Mouse (Mus musculus) forebrain, embryonic 10.5 days (tissue): ENCODE results near the gene C2cd4a. TPM values are rescaled to one million over a fixed set of nuclear protein-coding genes. Genes with fewer than 3 reads are reported as not detected.

Source experiments
- DNase-seq: peaks from one replicate; pipeline ENCODE4 v3.0.0-alpha.2; 2017; ENCODE audit warnings: low spot score; ENCODE audit errors: extremely low spot score
- H3K27ac ChIP-seq: fragments of 300-500 bp; sonication (generic); 2 replicates; pipeline ENCODE4 v1.5.1; 2016; ENCODE audit warnings: mild to moderate bottlenecking
- H3K27me3 ChIP-seq: fragments of 300-500 bp; sonication (generic); 2 replicates; pipeline ENCODE4 v1.6.1; 2016; ENCODE audit warnings: mild to moderate bottlenecking; ENCODE audit not compliant: poor library complexity, severe bottlenecking
- H3K36me3 ChIP-seq: fragments of 300-500 bp; sonication (generic); replicated peaks from 2 replicates; pipeline ENCODE4 v1.6.1; 2016; ENCODE audit warnings: mild to moderate bottlenecking, moderate library complexity
- H3K4me1 ChIP-seq: fragments of 300-500 bp; sonication (generic); 2 replicates; pipeline ENCODE4 v1.6.1; 2016
- H3K4me3 ChIP-seq: fragments of 300-500 bp; sonication (generic); 2 replicates; pipeline ENCODE4 v1.5.1; 2016; ENCODE audit warnings: mild to moderate bottlenecking, moderate library complexity
- H3K9me3 ChIP-seq: fragments of 300-500 bp; sonication (generic); 2 replicates; pipeline ENCODE4 v1.6.1; 2016; ENCODE audit warnings: mild to moderate bottlenecking, moderate library complexity
- WGBS: fragments of 180-500 bp; shearing (Covaris S2); methylation state at CpG from one replicate; pipeline ENCODE4 v1.1.7; 2016; 5-methylcytosine and 5-hydroxymethylcytosine counted together
- polyA plus RNA-seq: library from polyadenylated mRNA; unstranded; fragments of >200 nt; fragmentation: Nextera tagmentation; extraction: Ambion mirVana; gene quantifications from 2 replicates; pipeline ENCODE4 v1.2.1, GENCODE M21; 2016

The C2cd4a gene
- polyA plus RNA-seq, 1 experiment from 2014 or later = not detected

DNA sequence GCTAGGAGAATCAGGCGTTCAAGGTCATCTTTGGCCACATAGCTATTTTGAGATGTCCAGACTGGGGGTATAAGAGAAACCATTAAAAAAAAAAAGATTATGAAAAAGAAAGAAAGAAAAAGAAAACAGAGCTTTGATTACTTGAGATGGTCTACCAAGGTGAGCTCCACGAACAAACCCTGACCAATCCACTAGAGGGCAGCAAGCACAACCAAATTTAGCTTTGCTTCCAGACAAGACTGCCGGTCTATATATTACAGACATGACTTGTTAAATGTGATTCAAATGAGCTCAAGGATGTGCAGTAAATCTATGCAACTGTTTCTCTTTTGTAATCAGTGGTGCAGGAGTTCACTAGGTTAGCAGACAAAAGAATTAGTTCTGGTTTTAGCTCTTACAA, 3.9 kb downstream of the C2cd4a start:
- WGBS = 9% methylated on average over 3 of the region's 3 CpGs

DNA sequence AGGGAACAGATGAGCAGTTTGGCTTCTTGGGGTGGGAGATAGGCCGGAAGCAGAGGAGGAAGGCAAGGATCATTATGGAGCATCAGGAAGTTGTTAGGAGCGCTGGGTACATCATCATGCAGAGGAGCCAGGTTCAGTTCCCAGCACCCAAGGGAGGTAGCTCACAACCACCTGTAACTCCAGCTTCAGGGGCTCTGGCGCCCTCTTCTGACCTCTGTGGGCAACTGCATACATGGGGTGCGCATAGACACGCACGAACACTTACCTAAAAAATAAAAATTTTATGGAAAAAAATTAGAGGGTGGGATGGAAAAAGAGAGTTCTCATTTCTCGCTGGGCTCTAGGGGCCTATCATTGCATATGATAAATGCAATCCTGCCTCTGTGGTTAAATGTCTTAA, 6.6 kb downstream of the C2cd4a start:
- Histone ChIP-seq H3K27me3 (peaks cover 27% of the 10 kb centered on the region), H3K9me3 (no peaks in the 10 kb centered on the region; the same call in 1 of the 2 replicates), H3K4me3 (no peak overlapping the region), H3K36me3 (no peaks in the 10 kb centered on the region), H3K27ac (no peak overlapping the region), H3K4me1 (peaks cover 7% of the 10 kb centered on the region)
- DNase-seq = no peak
- WGBS = 81% methylated on average over 7 of the region's 7 CpGs

More for the DNA sequence above, 3.9 kb downstream of the C2cd4a start:
- H3K36me3 ChIP-seq = no peaks in the 10 kb centered on the region
- no peaks in the 10 kb centered on the region; the same call in 1 of the 2 replicates for H3K9me3 ChIP-seq
- DNase-seq = peak; percentile 31
- H3K4me3 ChIP-seq = no peak overlapping the region
- H3K4me1 ChIP-seq = peaks cover 25% of the 10 kb centered on the region
- peaks cover 53% of the 10 kb centered on the region for H3K27me3 ChIP-seq
- no peak overlapping the region for H3K27ac ChIP-seq

DNA sequence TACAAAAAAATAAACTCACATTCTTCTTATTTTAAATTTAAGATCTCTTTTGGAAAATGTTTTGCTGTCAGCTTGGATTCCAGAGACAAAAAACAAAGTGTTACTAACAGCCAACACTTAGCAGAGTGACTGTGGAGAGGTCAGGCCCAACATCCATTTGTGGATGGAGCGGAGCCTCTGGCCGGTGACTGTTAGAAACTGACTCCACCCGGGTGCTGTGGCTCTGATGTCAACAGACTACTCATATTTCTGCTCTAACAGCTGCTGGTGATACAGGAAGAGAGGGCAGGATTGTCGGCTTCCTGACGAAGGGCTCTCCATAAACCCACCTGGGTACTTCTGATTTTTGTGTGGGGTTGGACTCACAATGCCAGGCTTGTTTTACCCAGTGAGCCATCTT, 9.0 kb downstream of the C2cd4a start:
- Histone ChIP-seq H3K4me1 (peaks cover 5% of the 10 kb centered on the region; the same call in 1 of the 2 replicates), H3K27ac (no peak overlapping the region), H3K27me3 (peaks cover 4% of the 10 kb centered on the region; the same call in 1 of the 2 replicates), H3K4me3 (no peak overlapping the region), H3K36me3 (no peaks in the 10 kb centered on the region), H3K9me3 (no peaks in the 10 kb centered on the region; the same call in 1 of the 2 replicates)
- WGBS = 75% methylated on average over 5 of the region's 5 CpGs
- DNase-seq = no peak

DNA sequence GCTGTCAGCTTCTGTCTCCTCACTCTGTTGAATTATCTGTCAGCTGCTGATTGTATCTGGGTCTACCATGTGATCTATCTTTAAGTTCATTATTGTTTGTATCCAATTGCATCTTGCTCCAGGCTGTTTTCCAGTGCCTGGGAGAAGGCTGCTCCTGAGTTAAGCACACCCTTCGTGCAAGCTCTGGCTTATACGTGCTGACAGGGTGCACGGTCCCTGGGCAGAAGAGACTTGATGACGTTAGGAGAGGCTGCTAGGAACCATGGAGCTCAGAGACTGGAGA, 13.5 kb downstream of the C2cd4a start:
- WGBS = 94% methylated on average over 4 of the region's 4 CpGs
- peaks cover 18% of the 10 kb centered on the region for H3K4me1 ChIP-seq

DNA sequence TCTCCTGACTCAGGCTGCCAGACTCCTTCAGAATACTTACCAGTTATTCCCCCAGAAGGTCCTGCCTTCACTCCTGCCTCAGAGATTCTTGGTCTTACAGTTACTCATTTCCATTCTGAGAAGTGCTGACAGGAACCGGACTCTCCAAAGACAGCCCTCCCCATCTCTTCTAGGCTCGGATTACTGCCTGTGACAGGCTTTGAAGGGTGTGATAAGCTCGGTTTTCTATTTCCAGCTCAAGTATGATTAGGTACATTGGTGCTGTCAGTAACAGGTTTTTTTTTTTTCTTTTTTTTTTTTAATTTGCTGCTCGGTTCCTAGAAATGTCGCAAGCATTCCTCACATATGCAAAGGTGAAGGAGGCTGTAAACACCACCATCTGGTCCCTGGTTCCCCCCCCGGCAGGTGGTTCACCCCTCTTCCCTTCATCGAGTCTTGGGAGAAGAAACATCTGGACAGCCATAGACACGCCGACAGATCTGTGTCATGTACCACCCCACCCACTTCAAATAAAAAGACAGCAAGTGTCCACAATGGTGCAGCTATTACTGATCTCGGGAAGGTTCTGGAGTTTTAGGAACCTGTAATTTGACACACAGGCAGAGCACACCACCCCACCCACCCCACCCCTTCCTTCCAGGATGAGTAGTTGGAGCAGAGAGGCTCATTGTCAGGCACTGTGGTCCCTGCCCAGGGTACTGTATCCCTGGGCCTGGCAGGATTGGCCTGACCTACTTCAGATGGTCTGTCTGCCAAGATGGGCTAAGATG, 14.0 kb downstream of the C2cd4a start:
- DNase-seq = no peak
- no peak overlapping the region for H3K27ac ChIP-seq
- H3K4me3 ChIP-seq = no peak overlapping the region
- H3K4me1 ChIP-seq = peaks cover 15% of the 10 kb centered on the region
- H3K27me3 ChIP-seq = no peaks in the 10 kb centered on the region
- WGBS = 76% methylated on average over 10 of the region's 10 CpGs
- no peaks in the 10 kb centered on the region for H3K9me3 ChIP-seq
- H3K36me3 ChIP-seq = no peaks in the 10 kb centered on the region

More for the DNA sequence above, 13.5 kb downstream of the C2cd4a start:
- H3K36me3 ChIP-seq = no peaks in the 10 kb centered on the region
- H3K4me3 ChIP-seq = no peak overlapping the region
- DNase-seq = no peak
- no peaks in the 10 kb centered on the region for H3K27me3 ChIP-seq
- H3K27ac ChIP-seq = no peak overlapping the region
- no peaks in the 10 kb centered on the region for H3K9me3 ChIP-seq

DNA sequence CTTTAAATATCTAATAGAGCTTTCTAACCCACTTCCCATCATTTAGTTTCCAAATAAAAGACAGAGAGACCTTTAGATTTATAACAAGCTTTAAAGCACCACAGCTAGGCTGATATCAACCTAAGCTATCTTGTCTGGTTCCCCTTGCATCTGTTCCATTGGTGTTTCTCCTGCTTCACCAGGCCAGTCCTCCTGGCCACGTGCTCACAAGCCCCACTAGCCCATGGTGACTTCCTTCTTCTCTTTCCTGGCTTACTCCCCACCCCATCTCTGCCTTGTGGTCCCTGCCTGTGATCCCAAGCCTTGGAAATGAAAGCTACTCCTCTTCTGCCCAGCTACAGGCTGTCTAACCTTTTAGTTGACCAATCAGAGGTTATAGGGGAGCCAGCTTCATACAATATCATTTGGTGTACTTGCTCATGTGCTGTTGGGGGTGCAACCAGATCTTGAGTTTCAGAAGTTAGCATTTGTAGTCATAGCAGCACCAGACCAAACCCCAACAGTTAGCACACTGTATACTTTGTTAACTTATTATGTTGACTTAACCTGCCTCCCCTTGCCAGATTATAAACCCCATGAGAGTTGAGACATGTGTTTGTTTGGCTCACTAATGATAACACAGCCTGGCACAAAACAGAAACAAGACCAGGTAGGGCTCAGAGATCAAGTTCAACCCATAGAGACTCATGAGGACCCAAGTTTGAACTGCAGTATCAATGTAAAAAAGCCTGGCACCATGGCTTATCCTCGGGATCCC, 15.8 kb downstream of the C2cd4a start:
- Histone ChIP-seq H3K4me3 (no peak overlapping the region), H3K9me3 (no peaks in the 10 kb centered on the region), H3K27me3 (no peaks in the 10 kb centered on the region), H3K27ac (no peak overlapping the region), H3K36me3 (no peaks in the 10 kb centered on the region), H3K4me1 (peaks cover 15% of the 10 kb centered on the region)
- no peak for DNase-seq
- WGBS = 71% methylated on average over 2 of the region's 2 CpGs

DNA sequence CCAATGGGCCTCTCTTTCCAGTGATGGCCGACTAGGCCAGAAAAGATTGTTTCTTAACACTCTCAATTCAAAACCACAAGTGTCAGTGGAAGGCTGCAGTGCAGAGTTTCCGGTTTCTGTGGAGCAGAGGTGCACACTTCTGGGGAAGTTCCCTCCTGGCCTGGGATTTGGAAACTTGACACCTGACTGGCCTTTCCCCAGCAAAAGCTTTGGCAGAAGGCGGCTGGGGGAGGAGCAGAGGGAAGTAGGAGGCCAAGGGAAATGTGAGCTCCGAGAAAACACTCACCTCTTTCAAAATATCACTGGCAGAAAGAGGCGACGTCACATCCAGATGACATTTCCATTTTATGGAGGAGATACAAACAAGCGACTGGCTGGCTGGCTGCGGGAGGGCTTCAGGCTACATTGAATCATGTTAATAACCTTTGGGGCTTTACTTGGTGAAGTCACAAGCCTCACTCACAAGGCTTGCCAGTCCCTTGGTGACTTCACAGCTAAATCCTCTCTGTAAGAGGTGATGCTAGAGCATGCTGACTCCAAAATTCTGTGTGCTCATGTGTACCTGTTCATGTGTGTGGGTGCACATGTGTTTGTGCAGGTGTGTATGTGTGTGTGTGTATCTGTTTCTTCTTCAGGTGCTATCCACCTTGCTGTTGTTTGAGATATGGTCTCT, 18.3 kb downstream of the C2cd4a start:
- 17% methylated on average over 8 of the region's 8 CpGs for WGBS
- DNase-seq = peak; percentile 39
- no peaks in the 10 kb centered on the region for H3K36me3 ChIP-seq
- peaks cover 17% of the 10 kb centered on the region for H3K4me1 ChIP-seq
- H3K27ac ChIP-seq = 0 out of 2 replicates have a peak overlapping the region, but pooled peaks have one; percentile 1
- no peaks in the 10 kb centered on the region for H3K9me3 ChIP-seq
- H3K4me3 ChIP-seq = peak overlapping the region; percentile 16; the same call in 1 of the 2 replicates
- no peaks in the 10 kb centered on the region for H3K27me3 ChIP-seq

DNA sequence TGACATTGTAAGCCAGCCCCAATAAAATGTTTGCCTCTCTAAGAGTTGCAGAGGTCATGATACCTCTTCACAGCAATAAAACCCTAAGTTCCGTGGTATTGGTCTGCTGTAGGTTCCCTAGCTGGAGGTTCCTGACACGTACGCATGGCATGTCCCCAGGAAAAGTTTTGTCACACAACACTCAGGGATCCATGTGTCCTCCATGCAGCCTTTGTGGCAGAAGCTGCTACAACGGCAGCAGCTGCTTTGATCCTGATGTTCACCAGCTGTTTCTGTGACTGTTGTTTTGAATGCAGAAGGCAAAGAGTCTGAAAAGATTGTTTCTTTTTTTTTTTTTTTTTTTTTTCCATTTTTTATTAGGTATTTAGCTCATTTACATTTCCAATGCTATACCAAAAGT, 19.0 kb downstream of the C2cd4a start:
- H3K27ac ChIP-seq = no peak overlapping the region
- no peak for DNase-seq

DNA sequence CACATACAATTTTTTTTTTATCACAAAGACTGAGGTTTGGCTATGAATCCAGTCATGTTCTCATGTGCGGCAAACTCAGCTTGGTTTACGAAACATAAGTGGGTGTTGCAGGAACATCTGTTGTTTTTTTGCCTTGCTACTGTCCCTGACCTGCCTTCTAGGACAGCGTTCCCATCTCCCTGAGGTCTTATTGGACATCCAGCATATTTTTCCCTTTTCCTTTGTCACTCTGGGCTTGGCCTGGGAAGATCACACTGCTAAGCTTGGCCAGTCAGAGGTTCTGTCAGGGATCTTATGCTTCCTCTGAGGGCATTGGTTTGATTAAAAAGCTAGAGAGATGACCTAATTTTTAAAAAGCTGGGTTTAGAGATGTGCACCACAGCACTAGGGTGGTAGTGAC, 21.0 kb downstream of the C2cd4a start:
- DNase-seq = no peak
- H3K36me3 ChIP-seq = no peaks in the 10 kb centered on the region
- H3K4me3 ChIP-seq = no peak overlapping the region
- peaks cover 17% of the 10 kb centered on the region for H3K4me1 ChIP-seq
- H3K27ac ChIP-seq = no peak overlapping the region
- no peaks in the 10 kb centered on the region for H3K9me3 ChIP-seq
- WGBS = 92% methylated on average over 3 of the region's 3 CpGs
- no peaks in the 10 kb centered on the region for H3K27me3 ChIP-seq

More for the DNA sequence above, 19.0 kb downstream of the C2cd4a start:
- H3K36me3 ChIP-seq = no peaks in the 10 kb centered on the region
- 84% methylated on average over 4 of the region's 4 CpGs for WGBS
- H3K4me1 ChIP-seq = peaks cover 17% of the 10 kb centered on the region
- no peak overlapping the region for H3K4me3 ChIP-seq
- H3K9me3 ChIP-seq = no peaks in the 10 kb centered on the region
- no peaks in the 10 kb centered on the region for H3K27me3 ChIP-seq

DNA sequence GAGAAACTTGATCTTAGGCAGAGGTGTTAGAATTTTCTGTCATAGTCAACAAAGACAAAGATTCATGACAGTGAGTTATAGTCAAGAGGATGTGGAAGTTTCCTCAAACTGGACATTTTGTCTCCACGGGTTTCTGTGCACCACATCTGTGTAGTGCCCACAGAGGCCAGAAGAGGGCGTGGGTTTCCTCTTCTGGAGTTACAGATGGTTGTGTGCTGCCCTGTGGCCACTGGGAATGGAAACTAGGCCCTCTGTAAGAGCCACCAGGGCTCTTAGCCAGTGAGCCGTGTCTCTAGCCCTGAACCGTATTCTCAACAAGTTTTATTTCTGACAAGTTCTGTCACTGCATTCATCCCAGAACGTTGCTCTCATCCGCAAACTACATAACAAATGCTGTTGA, 21.6 kb downstream of the C2cd4a start:
- Histone ChIP-seq H3K4me3 (no peak overlapping the region), H3K4me1 (peaks cover 17% of the 10 kb centered on the region), H3K27ac (no peak overlapping the region), H3K9me3 (no peaks in the 10 kb centered on the region), H3K27me3 (no peaks in the 10 kb centered on the region), H3K36me3 (no peaks in the 10 kb centered on the region)
- 69% methylated on average over 6 of the region's 6 CpGs for WGBS
- DNase-seq = no peak

DNA sequence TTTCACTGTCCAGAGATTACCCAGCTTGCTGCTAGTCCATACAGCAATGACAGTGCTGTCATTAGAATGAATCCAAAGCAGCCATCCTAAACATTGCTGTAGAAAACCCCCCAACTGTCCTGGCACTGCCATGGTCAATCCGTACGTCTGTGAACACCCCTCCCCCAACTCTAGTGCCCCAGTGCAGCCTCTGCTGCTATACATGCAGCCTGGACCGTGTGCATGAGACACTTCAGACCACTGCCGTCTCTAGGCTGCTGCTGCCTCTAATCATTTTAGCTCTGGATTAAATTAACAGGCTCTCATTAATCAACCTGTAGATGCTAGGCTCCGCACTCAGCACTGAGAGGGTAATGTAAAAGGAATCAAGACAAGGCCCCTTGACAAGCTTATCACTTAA, 25.1 kb downstream of the C2cd4a start:
- no peaks in the 10 kb centered on the region for H3K9me3 ChIP-seq
- H3K4me1 ChIP-seq = 0 out of 2 replicates have a peak, but pooled peaks cover 2% of the 10 kb centered on the region
- no peak for DNase-seq
- 87% methylated on average over 5 of the region's 5 CpGs for WGBS
- no peaks in the 10 kb centered on the region for H3K36me3 ChIP-seq
- no peak overlapping the region for H3K4me3 ChIP-seq
- H3K27ac ChIP-seq = no peak overlapping the region
- H3K27me3 ChIP-seq = no peaks in the 10 kb centered on the region

DNA sequence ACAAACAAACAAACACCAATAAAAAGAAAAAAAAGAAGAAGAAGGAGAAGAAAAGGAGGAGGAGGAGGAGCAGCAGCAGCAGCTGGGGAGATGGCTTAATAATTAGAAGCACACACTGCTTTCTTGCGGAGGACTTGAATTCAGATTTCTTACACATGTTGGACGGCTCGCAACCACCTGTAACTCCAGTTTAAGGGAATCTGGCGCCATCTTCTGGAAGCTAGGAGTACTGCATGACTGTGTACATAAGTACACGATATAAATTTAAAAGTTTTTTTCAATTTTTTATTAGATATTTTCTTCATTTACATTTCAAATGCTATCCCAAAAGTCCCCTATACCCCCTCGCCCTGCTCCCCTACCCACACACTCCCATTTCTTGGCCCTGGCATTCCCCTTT, 29.9 kb downstream of the C2cd4a start:
- no peaks in the 10 kb centered on the region for H3K36me3 ChIP-seq
- no peaks in the 10 kb centered on the region for H3K9me3 ChIP-seq
- WGBS = 30% methylated on average over 6 of the region's 6 CpGs
- DNase-seq = peak; percentile 35
- no peaks in the 10 kb centered on the region for H3K4me1 ChIP-seq
- no peak overlapping the region for H3K27ac ChIP-seq
- H3K27me3 ChIP-seq = no peaks in the 10 kb centered on the region
- no peak overlapping the region for H3K4me3 ChIP-seq
